Mouse (Mus musculus) ovary, adult 10 weeks (tissue): Measurements from ENCODE around the gene Neb. TPM values are rescaled to one million over a fixed set of nuclear protein-coding genes. Genes with fewer than 3 reads are reported as not detected.

ENCODE experiments used
- polyA plus RNA-seq: library from polyadenylated mRNA; stranded (reverse); fragments of 350-450 nt; fragmentation: Illumina TruSeq; extraction: RNeasy Lipid Tissue Mini Kit (QIAGEN cat#74804); gene quantifications from one replicate; pipeline ENCODE4 v1.2.3, GENCODE M21; 2014

Neb gene
- polyA plus RNA-seq, result 21.4 TPM

GRCm38 (mm10) chr2:52378448-52378804 is at the start of gene Neb:
Gene Neb, minus strand, starts transcription at chr2:52378474.

GRCm38 (mm10) chr2:52424747-52425522 is 46.7 kb upstream of the Neb start, which contains the start of gene Arl5a:
Gene Arl5a, minus strand, starts transcription at chr2:52424901.

Other genes with a start within 250 kb of the Neb start
- 197 TPM for gene Arl5a, start 46.4 kb upstream of the Neb start, polyA plus RNA-seq